Mouse (Mus musculus) embryonic facial prominence, embryonic 11.5 days (tissue): ENCODE measurements around the gene Clstn2. TPM values are rescaled to one million over a fixed set of nuclear protein-coding genes. Genes with fewer than 3 reads are reported as not detected.

ENCODE experiments used
- ATAC-seq: fragments of 200-750 bp; cut with Nextera tagmentation; replicated peaks from 2 replicates; pipeline ENCODE4 v1.8.0; 2017; ENCODE audit warnings: low read depth; ENCODE audit not compliant: insufficient number of reproducible peaks, low FRiP score, low TSS enrichment
- DNase-seq: peaks from one replicate; pipeline ENCODE4 v3.0.0-alpha.2; 2015; ENCODE audit warnings: low spot score
- H3K27ac ChIP-seq: fragments of 300-500 bp; sonication (generic); replicated peaks from 2 replicates; pipeline ENCODE4 v1.5.1; 2014; ENCODE audit warnings: mild to moderate bottlenecking, low read depth, low read length, control low read depth
- H3K27me3 ChIP-seq: fragments of 300-500 bp; sonication (generic); 2 replicates; pipeline ENCODE4 v1.6.1; 2014; ENCODE audit warnings: mild to moderate bottlenecking, low read length, moderate library complexity, mixed read lengths; ENCODE audit not compliant: control insufficient read depth, insufficient read depth
- H3K36me3 ChIP-seq: fragments of 300-500 bp; sonication (generic); replicated peaks from 2 replicates; pipeline ENCODE4 v1.6.1; 2014; ENCODE audit warnings: low read depth, mild to moderate bottlenecking, low read length, moderate library complexity, mixed read lengths; ENCODE audit not compliant: control insufficient read depth, insufficient read depth
- H3K4me1 ChIP-seq: fragments of 300-500 bp; sonication (generic); 2 replicates; pipeline ENCODE4 v1.6.1; 2014; ENCODE audit warnings: low read length, mixed read lengths; ENCODE audit not compliant: control insufficient read depth, insufficient read depth
- H3K4me2 ChIP-seq: fragments of 300-500 bp; sonication (generic); 2 replicates; pipeline ENCODE4 v1.6.1; 2014; ENCODE audit warnings: low read depth, mild to moderate bottlenecking, control low read depth, low read length, moderate library complexity
- H3K4me3 ChIP-seq: fragments of 300-500 bp; sonication (generic); 2 replicates; pipeline ENCODE4 v1.5.1; 2014; ENCODE audit warnings: low read depth, low read length, control low read depth
- H3K9ac ChIP-seq: fragments of 300-500 bp; sonication (generic); replicated peaks from 2 replicates; pipeline ENCODE4 v1.6.1; 2014; ENCODE audit warnings: mild to moderate bottlenecking, control low read depth, low read length
- H3K9me3 ChIP-seq: fragments of 300-500 bp; sonication (generic); replicated peaks from 2 replicates; pipeline ENCODE4 v1.6.1; 2016; ENCODE audit warnings: mild to moderate bottlenecking, low read length, inconsistent platforms, mixed read lengths; ENCODE audit not compliant: control insufficient read depth
- WGBS: fragments of 180-500 bp; shearing (Covaris S2); extraction: QIAGEN DNeasy Blood & Tissue Kit; methylation state at CpG from one replicate; pipeline ENCODE4 v1.1.7; 2014; 5-methylcytosine and 5-hydroxymethylcytosine counted together
- polyA plus RNA-seq: library from polyadenylated mRNA; unstranded; fragments of >200 nt; fragmentation: Nextera tagmentation; extraction: Ambion mirVana; gene quantifications from 2 replicates; pipeline ENCODE4 v1.2.1, GENCODE M21; 2014

Clstn2 gene
- polyA plus RNA-seq, 1 experiment from 2014 or later: 0.84 TPM

GRCm38 (mm10) chr9:97788151-97788670, 244.8 kb downstream of the Clstn2 start:
- Histone ChIP-seq H3K36me3 (no peaks in the 10 kb centered on the region), H3K9me3 (no peaks in the 10 kb centered on the region), H3K27me3 (no peaks in the 10 kb centered on the region), H3K4me1 (no peaks in the 10 kb centered on the region), H3K27ac (no peak overlapping the region), H3K4me2 (no peak overlapping the region), H3K4me3 (no peak overlapping the region), H3K9ac (no peak overlapping the region)
- 84% methylated on average over 5 of the region's 5 CpGs for WGBS
- DNase-seq (no peak), ATAC-seq (no peak)

GRCm38 (mm10) chr9:97780032-97780616, 252.9 kb downstream of the Clstn2 start:
- Histone ChIP-seq H3K36me3 (no peaks in the 10 kb centered on the region), H3K9me3 (no peaks in the 10 kb centered on the region), H3K4me3 (no peak overlapping the region), H3K27me3 (no peaks in the 10 kb centered on the region), H3K27ac (no peak overlapping the region), H3K4me1 (no peaks in the 10 kb centered on the region), H3K4me2 (no peak overlapping the region), H3K9ac (no peak overlapping the region)
- WGBS: 85% methylated on average over 5 of the region's 5 CpGs
- DNase-seq: no peak
- ATAC-seq: no peak

- Histone ChIP-seq H3K36me3 (no peaks in the 10 kb centered on the region), H3K4me3 (no peak overlapping the region), H3K4me2 (no peak overlapping the region), H3K27me3 (no peaks in the 10 kb centered on the region), H3K27ac (no peak overlapping the region), H3K4me1 (no peaks in the 10 kb centered on the region), H3K9ac (no peak overlapping the region), H3K9me3 (no peaks in the 10 kb centered on the region)
- ATAC-seq (no peak), DNase-seq (no peak)
- 76% methylated on average over 1 of the region's 1 CpGs for WGBS
Observed at GRCm38 (mm10) chr9:97775770-97776169, 257.2 kb downstream of the Clstn2 start.

GRCm38 (mm10) chr9:97774991-97775390, 258.0 kb downstream of the Clstn2 start:
- Histone ChIP-seq H3K36me3 (no peaks in the 10 kb centered on the region), H3K27ac (no peak overlapping the region), H3K4me3 (no peak overlapping the region), H3K4me2 (no peak overlapping the region), H3K27me3 (no peaks in the 10 kb centered on the region), H3K4me1 (no peaks in the 10 kb centered on the region), H3K9ac (no peak overlapping the region), H3K9me3 (no peaks in the 10 kb centered on the region)
- 84% methylated on average over 1 of the region's 1 CpGs for WGBS
- ATAC-seq (no peak), DNase-seq (no peak)

GRCm38 (mm10) chr9:97773911-97774310, 259.1 kb downstream of the Clstn2 start:
- Histone ChIP-seq H3K4me1 (no peaks in the 10 kb centered on the region), H3K4me2 (no peak overlapping the region), H3K9me3 (no peaks in the 10 kb centered on the region), H3K27me3 (no peaks in the 10 kb centered on the region), H3K27ac (no peak overlapping the region), H3K36me3 (no peaks in the 10 kb centered on the region), H3K9ac (no peak overlapping the region), H3K4me3 (no peak overlapping the region)
- ATAC-seq: no peak
- no peak for DNase-seq
- 77% methylated on average over 3 of the region's 3 CpGs for WGBS

GRCm38 (mm10) chr9:97772431-97772830, 260.6 kb downstream of the Clstn2 start:
- no peaks in the 10 kb centered on the region for H3K9me3 ChIP-seq
- H3K9ac ChIP-seq: no peak overlapping the region
- DNase-seq (no peak), ATAC-seq (no peak)
- H3K4me2 ChIP-seq: no peak overlapping the region
- no peak overlapping the region for H3K4me3 ChIP-seq
- no peaks in the 10 kb centered on the region for H3K36me3 ChIP-seq
- WGBS: 69% methylated on average over 3 of the region's 3 CpGs
- H3K27me3 ChIP-seq: no peaks in the 10 kb centered on the region
- no peaks in the 10 kb centered on the region for H3K4me1 ChIP-seq
- H3K27ac ChIP-seq: no peak overlapping the region

GRCm38 (mm10) chr9:97769331-97769730, 263.6 kb downstream of the Clstn2 start:
- no peaks in the 10 kb centered on the region for H3K36me3 ChIP-seq

GRCm38 (mm10) chr9:97765251-97765767, 267.7 kb downstream of the Clstn2 start:
- DNase-seq: no peak

More at GRCm38 (mm10) chr9:97769331-97769730, 263.6 kb downstream of the Clstn2 start:
- no peak overlapping the region for H3K4me3 ChIP-seq
- DNase-seq: no peak
- no peaks in the 10 kb centered on the region for H3K9me3 ChIP-seq
- no peaks in the 10 kb centered on the region for H3K27me3 ChIP-seq
- no peak overlapping the region for H3K4me2 ChIP-seq
- no peaks in the 10 kb centered on the region for H3K4me1 ChIP-seq
- no peak for ATAC-seq
- no peak overlapping the region for H3K27ac ChIP-seq
- 71% methylated on average over 5 of the region's 5 CpGs for WGBS
- no peak overlapping the region for H3K9ac ChIP-seq

More at GRCm38 (mm10) chr9:97765251-97765767, 267.7 kb downstream of the Clstn2 start:
- no peak overlapping the region for H3K27ac ChIP-seq
- H3K4me3 ChIP-seq: no peak overlapping the region
- no peak for ATAC-seq
- H3K36me3 ChIP-seq: no peaks in the 10 kb centered on the region
- no peaks in the 10 kb centered on the region for H3K4me1 ChIP-seq
- H3K27me3 ChIP-seq: no peaks in the 10 kb centered on the region
- H3K9ac ChIP-seq: no peak overlapping the region
- WGBS: 86% methylated on average over 6 of the region's 6 CpGs
- H3K9me3 ChIP-seq: no peaks in the 10 kb centered on the region
- H3K4me2 ChIP-seq: no peak overlapping the region
